Mouse (Mus musculus): ENCODE measurements around the gene Gpha2.
A peak's percentile ranks its signal among the peaks of the same experiment; 100 is the strongest.

GRCm38 (mm10) chr19:6275740-6276389, 49.7 kb downstream of the Gpha2 start:
- TF ChIP-seq CTCF (conservative IDR thresholded peaks at IDR 0.05 in 1 of 2, IDR thresholded peaks at IDR 0.05 in 1 of 2; ENCODE audit: low read depth in 2 of 2, low read length in 2 of 2) (peak in 1 of 2 experiments; percentile 39; a peak in 2 of 4 replicates), JUND (conservative IDR thresholded peaks at IDR 0.05; ENCODE audit: low read depth, low read length) (peak; percentile 49; the same call in 1 of the 2 replicates), POLR2A (IDR thresholded peaks at IDR 0.05; ENCODE audit: low read depth, low read length) (peak; percentile 1; the same call in 1 of the 2 replicates), SIN3A (IDR thresholded peaks at IDR 0.05; ENCODE audit: low read length) (peak; percentile 82), RCOR1 (conservative IDR thresholded peaks at IDR 0.05; ENCODE audit: low read depth, low read length) (0 out of 2 replicates have a peak, but pooled peaks have one; percentile 19), CHD2 (IDR thresholded peaks at IDR 0.05; ENCODE audit: low read length) (no peak), MEF2A (IDR thresholded peaks at IDR 0.05; ENCODE audit: borderline replicate concordance, low read depth, low read length) (peak; percentile 43; the same call in 1 of the 2 replicates), SMC3 (IDR thresholded peaks at IDR 0.05; ENCODE audit: low read depth, low read length) (no peak), ZNF384 (IDR thresholded peaks at IDR 0.05; ENCODE audit: low read depth, low read length) (no peak), EP300 (IDR thresholded peaks at IDR 0.05; ENCODE audit: low read length) (peak; percentile 90), KAT2A (IDR thresholded peaks at IDR 0.05; ENCODE audit: insufficient replicate concordance, low read length) (no peak), ETS1 (conservative IDR thresholded peaks at IDR 0.05; ENCODE audit: low read depth, low read length) (peak; percentile 75)

All from CH12.LX (cell line).